Mouse (Mus musculus) ES-CJ7 (cell line): ENCODE data around the gene Gse1.

Source experiments
- DNase-seq: peaks from one replicate; pipeline ENCODE4 v3.0.0; 2011; ENCODE audit warnings: low read depth, low spot score

The Gse1 gene

DNA sequence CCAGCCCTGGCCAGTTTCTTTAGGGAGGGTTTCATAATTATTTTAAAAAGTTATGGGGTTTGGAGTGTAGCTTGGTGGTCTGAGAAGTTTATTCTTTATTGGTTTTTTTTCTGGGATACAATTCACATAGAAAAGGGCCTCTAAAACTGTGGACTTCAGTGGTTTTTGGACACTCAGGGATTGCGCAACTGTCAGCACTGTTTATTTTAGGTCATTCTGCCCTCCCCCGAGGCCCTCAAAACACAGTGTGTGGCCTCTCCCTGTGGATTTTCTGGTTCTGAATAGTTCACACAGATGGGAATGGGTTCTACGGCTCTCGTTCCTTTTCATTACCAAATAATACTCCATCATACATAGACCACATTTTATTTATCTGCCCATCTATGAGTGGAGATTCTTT lies 15.0 kb downstream of the Gse1 start:
- no peak for DNase-seq

- DNase-seq: no peak
Measured at GRCm38 (mm10) chr8:120243916-120244451, 15.7 kb downstream of the Gse1 start.

GRCm38 (mm10) chr8:120244553-120244952 lies 16.3 kb downstream of the Gse1 start:
- DNase-seq: peak; percentile 76

- DNase-seq: no peak
Measured at GRCm38 (mm10) chr8:120247618-120248017, 19.4 kb downstream of the Gse1 start.

DNA sequence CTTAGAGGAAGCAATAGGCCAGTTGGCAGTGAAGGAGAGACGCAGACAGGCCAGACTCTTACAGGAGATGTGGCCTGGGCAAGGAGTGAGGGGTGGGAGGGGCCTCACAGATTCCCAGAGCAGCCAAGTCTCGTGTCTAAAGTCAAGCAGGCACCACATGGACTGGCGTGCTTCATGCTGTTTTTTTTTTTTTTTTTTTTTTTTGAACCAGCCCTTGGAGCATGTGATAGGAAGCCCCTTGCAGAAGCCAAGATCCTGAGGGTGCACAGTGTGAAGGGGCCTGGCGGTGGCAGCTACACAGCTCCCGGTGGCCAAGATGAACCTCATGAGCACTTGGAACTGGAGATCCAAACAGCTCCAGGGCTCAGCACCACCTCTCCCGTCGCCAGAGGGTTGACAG lies 19.8 kb downstream of the Gse1 start:
- no peak for DNase-seq

GRCm38 (mm10) chr8:120248451-120248850 lies 20.2 kb downstream of the Gse1 start:
- DNase-seq: no peak

DNA sequence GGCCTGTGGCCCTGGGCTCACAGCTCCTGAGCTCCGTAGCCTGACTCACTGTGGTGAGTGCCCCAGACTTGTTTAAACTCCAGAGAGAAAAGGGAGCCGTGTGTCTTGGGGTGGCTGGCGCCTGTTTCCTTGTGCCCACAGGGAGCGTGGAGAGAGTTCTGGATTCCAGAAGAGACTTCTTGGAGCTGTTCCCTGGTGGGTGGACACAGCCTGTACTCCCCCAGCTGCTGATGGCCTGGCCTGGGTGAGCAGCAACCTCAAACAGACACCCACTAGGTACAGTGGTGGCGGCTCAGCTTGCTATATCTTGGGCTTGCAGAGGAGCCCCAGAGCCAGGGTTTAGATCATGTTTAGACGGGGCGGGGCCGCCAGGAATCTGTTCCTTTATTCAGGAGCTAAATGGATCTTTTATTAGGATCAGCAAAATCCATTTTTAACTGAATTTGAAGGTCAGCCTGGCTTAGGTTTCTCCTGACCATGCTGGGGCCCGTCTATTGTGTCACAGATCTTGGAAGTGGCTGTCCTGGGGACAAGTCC lies 21.6 kb downstream of the Gse1 start:
- DNase-seq: no peak

DNA sequence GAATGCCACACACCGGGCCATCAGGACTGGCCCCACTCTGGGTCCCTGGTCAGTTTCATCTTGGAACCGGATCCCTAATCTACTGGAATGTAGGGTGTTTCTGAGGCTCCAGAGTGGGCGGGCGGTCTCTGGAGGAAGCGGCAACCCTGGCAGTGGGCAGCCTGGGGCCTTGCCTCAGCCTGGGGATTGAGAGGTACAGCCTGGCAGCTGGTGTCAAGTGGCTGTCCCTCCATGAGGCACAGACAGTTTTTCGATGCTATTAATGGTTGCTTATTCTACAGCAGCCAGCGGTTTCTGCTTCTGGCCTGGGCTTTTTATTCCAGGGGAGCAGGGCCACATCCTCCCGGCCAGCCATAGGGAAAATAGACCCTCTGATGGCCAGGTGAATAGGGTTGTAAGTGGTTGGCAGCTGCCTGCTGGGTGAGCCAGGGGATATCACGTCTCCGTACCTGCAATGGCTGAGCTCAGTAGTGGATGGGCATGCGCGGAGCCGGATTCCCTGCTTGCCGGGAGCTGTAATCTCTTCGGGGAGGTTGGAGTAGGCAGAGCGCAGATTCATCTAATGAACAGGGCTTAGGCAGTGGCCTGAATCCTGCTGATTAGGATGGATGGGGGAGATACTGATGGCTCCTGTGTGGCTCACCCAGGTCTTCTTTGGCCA lies 22.6 kb downstream of the Gse1 start:
- DNase-seq: no peak

- no peak for DNase-seq
Measured at GRCm38 (mm10) chr8:120251411-120252035, 23.3 kb downstream of the Gse1 start.

DNA sequence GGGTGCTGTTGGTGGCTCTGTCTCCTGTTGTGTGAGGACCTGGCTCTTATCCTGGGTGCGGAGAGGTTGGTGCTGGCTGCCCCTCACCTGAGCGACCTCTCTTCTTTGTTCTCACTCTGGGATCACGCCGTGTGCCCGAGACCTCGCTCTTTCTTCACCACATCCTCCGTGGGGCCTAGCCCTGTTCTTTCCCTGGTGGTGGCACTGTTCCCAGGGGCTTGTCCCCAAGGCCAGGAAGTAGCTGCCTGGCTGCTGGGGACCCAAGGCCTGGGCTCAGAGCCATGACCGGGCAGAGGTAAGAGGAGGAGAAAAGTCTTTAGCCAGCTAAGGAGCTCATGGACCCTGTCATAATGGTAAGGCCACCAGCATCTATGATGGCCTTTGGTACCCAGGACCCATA lies 25.4 kb downstream of the Gse1 start:
- no peak for DNase-seq

DNA sequence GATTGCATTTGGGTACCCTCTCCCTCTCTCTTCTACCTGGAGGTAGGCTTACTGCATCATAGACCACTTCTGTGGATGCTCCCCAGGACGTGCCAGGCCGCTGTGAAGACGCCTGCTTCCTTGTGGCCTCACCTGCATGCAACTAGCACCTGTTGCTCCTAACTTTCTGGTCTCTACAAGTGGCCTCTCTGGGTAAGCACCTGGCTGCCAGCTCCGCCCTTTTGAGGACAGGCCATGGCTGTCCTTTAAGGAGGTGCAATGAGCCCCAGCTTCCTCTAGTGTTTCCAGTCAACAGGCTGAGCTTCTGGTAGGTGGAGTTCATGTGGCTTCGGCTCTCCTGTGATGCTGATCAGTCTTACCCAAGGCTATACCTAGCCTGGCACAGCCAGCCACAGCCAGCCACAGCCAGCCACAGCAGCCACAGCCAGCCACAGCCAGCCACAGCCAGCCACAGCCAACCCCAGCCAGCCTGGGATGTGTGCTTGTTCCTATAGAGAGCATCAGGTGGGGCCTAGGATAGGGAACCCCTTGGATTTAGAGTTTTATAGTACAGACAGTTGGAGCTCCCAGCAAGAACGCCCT lies 27.2 kb downstream of the Gse1 start:
- DNase-seq: peak; percentile 64

GRCm38 (mm10) chr8:120256958-120257357 lies 28.7 kb downstream of the Gse1 start:
- no peak for DNase-seq

GRCm38 (mm10) chr8:120259206-120259605 lies 30.9 kb downstream of the Gse1 start:
- no peak for DNase-seq

GRCm38 (mm10) chr8:120260677-120261076 lies 32.4 kb downstream of the Gse1 start:
- DNase-seq: no peak

DNA sequence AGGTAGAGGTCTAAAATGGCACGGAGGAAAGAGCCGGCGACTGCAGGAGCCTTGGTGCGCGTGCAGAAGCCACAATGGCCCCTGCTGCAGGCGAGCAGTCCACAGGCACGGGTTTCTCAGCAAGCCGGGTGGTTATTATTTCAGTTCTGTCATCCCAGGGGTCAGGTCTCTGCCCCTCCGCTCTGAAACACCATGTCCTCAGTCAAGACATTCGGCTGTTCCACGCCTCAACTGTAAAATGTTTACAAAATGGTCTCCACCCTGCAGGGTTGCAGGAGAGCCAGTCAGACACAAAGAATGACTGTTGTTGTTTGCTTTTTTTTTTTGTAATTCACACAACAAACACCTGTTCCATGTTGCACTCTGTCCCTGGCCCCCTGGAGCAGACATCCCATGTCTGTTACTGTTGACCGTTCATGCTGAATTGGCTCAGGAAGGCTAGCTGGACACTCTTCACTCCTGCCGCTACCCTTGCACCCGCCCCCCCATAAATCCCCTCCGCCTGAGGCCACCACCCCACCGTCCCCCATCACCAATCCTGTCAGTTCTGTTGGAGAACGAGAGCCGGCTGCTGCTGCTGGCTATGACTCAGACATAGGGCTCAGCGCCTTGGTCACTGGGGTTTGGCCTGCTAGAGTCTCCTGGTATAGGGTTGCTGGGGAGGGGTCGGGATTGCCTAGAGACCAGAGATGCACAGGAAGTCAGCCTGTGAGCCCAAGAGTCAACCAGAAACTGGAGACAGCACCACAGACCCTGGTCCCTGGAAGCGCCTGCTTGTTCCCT lies 33.3 kb downstream of the Gse1 start:
- DNase-seq: no peak

GRCm38 (mm10) chr8:120263879-120264278 lies 35.6 kb downstream of the Gse1 start:
- no peak for DNase-seq

- no peak for DNase-seq
Measured at GRCm38 (mm10) chr8:120264388-120264943, 36.2 kb downstream of the Gse1 start.

GRCm38 (mm10) chr8:120264944-120265453 lies 36.7 kb downstream of the Gse1 start:
- no peak for DNase-seq

- no peak for DNase-seq
Measured at GRCm38 (mm10) chr8:120265471-120265870, 37.2 kb downstream of the Gse1 start.

- DNase-seq: no peak
Measured at GRCm38 (mm10) chr8:120268541-120268980, 40.3 kb downstream of the Gse1 start.

DNA sequence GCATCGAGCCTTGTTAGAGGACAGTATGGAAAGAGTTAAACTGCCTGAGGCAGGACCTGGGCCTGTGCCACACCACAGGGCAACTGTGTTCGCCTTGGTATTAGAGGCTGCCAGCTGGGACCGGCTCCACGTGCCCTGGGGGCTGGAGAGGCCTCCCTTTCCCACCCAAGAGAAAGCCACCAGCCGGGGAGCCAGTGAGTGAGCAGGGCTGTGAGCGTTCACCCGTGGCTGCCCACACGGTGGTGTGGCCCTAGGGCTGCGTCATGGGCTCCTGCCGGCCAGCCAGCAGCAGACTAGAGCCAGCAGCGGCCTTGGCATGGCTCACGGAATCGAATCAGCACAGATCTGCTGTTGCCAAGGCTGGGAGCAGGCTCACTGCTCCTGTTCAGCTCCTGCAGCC lies 42.2 kb downstream of the Gse1 start:
- DNase-seq: no peak
